Mouse (Mus musculus): ENCODE measurements around the gene Gimap8. TPM values are rescaled to one million over a fixed set of nuclear protein-coding genes. Genes with fewer than 3 reads are reported as not detected.

The Gimap8 gene
- total and polyA plus RNA-seq, 3 experiments, result not detected

DNA sequence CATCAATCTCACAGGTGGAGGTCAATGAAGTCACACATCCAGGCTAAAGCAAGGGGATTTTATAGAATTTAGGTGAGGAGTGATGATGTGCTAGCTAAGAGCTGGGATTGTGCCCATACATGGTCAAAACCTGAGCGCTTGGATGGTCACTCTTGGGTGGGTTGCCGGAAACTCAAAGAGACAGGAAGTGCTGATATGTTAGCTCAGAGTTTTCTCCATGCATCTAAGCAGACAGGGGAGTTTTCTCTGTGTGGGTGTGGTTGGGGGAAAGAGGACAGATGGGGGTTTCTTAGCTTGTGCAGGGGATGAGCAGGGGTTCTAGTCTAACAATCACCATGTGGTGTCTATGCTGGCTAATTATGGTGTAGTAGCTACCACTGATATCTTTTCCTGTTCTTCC, 42.3 kb downstream of the Gimap8 start (continued):
- no peak for TF ChIP-seq USF2 (IDR thresholded peaks at IDR 0.05; ENCODE audit: borderline replicate concordance in 1 of 2, insufficient read depth in 1 of 2, low read depth in 1 of 2, low read length in 2 of 2)
- TF ChIP-seq MYC (IDR thresholded peaks at IDR 0.05; ENCODE audit: low read depth, low read length), result no peak
- TF ChIP-seq GABPA (IDR thresholded peaks at IDR 0.05; ENCODE audit: low read depth, low read length), result no peak
- TF ChIP-seq SIN3A (IDR thresholded peaks at IDR 0.05; ENCODE audit: low read length), result no peak
- TF ChIP-seq ETS1 (IDR thresholded peaks at IDR 0.05; ENCODE audit: low read depth, low read length), result no peak

DNA sequence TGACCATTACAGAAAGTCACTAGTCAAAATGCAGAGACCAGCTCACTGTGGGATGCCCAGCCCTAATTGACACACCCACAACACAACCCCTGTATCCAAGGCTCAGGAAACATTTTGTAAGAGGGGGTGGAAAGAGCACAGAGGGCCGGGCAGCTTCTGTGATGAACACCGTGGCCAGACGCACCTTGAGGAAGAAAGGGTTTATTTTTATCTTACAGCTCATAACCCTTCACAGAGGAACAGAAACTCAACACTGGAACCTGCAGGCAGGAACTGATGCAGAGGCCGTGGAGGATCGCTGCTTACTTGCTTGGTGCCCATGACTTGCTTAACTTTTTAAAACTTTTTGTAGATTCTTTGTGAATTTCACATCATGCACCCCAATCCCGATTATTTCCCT, 45.9 kb downstream of the Gimap8 start:
- Histone ChIP-seq H3K4me3 (ENCODE audit: control insufficient read depth in 1 of 2, insufficient read depth in 1 of 2, low read depth in 2 of 2, low read length in 2 of 2) (no peak overlapping the region), H3K36me3 (ENCODE audit: control insufficient read depth in 1 of 2, insufficient read depth in 2 of 2, low read length in 2 of 2) (no peaks in the 10 kb centered on the region), H3K27ac (ENCODE audit: control insufficient read depth, low read depth, low read length) (no peak overlapping the region), H3K9ac (ENCODE audit: control insufficient read depth, low read depth, low read length, poor library complexity, severe bottlenecking) (no peak overlapping the region), H3K27me3 (ENCODE audit: control insufficient read depth in 1 of 2, insufficient read depth in 2 of 2, low read length in 2 of 2) (peaks cover 0 to 1% of the 10 kb centered on the region in 2 experiments; a peak in 1 of 4 replicates), H3K9me3 (replicated peaks; ENCODE audit: insufficient read depth, low read length) (no peaks in the 10 kb centered on the region), H3K79me2 (ENCODE audit: control insufficient read depth, insufficient read depth, low read length, poor library complexity) (no peaks in the 10 kb centered on the region), H3K4me1 (ENCODE audit: control insufficient read depth in 1 of 2, insufficient read depth in 2 of 2, low read length in 2 of 2) (no peaks in the 10 kb centered on the region)
- TF ChIP-seq HCFC1 (IDR thresholded peaks at IDR 0.05; ENCODE audit: low read depth, low read length) (no peak), EP300 (IDR thresholded peaks at IDR 0.05; ENCODE audit: low read depth in 1 of 2, low read length in 2 of 2) (no peak)
- no peak for DNase-seq (ENCODE audit: low read depth, low spot score)

DNA sequence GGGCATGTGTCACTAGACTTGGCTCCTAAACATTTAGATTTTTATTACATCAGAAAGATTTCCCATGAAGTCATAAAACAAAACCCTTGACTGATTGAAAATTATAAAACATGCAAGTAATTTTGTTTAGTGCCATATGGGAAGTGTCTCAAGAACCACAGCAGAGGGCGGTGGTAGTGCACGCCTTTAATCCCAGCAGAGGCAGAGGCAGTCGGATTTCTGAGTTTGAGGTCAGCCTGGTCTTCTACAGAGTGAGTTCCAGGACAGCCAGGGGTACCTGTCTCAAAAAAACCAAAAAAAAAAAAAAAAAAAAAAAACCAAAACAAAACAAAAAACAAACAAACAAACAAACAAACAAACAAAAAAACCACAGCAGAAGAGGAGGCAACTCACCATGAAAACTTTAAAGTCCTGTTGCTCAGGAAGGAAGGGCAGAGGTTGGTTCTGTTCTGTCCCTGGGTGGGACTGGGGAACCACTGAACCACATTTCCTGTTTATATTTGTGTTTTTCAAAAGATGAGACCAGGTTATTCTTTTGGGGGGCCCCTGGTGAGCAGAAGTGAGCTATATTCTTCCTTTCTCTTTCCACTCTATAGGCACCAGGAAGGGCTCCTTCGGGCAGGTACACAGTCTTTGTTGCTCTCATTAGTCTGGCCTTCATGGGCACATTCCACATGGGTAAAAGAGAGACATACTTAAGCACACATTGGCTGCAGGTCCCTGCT, 50.0 kb downstream of the Gimap8 start:
- no peak overlapping the region for H3K4me3 ChIP-seq (ENCODE audit: control insufficient read depth in 1 of 2, insufficient read depth in 1 of 2, low read depth in 2 of 2, low read length in 2 of 2)
- TF ChIP-seq MYB (IDR thresholded peaks at IDR 0.05; ENCODE audit: low read depth, low read length), result no peak
- no peak for TF ChIP-seq POLR2A (IDR thresholded peaks at IDR 0.05; ENCODE audit: control insufficient read depth in 1 of 2, insufficient read depth in 1 of 2, low read depth in 1 of 2, low read length in 2 of 2, poor library complexity in 1 of 2)
- TF ChIP-seq ETS1 (IDR thresholded peaks at IDR 0.05; ENCODE audit: low read depth, low read length), result no peak
- TF ChIP-seq NELFE (IDR thresholded peaks at IDR 0.05; ENCODE audit: low read depth, low read length), result no peak
- no peak for TF ChIP-seq GABPA (IDR thresholded peaks at IDR 0.05; ENCODE audit: low read depth, low read length)
- TF ChIP-seq UBTF (IDR thresholded peaks at IDR 0.05; ENCODE audit: borderline replicate concordance, insufficient read depth, low read depth, low read length), result no peak
- TF ChIP-seq GATA1 (IDR thresholded peaks at IDR 0.05; ENCODE audit: low read depth, low read length), result no peak
- no peak for TF ChIP-seq TCF12 (IDR thresholded peaks at IDR 0.05; ENCODE audit: low read depth, low read length)
- TF ChIP-seq NRF1 (IDR thresholded peaks at IDR 0.05; ENCODE audit: insufficient read depth, low read depth, low read length, poor library complexity, severe bottlenecking), result no peak
- TF ChIP-seq EP300 (IDR thresholded peaks at IDR 0.05; ENCODE audit: low read depth in 1 of 2, low read length in 2 of 2), result no peak
- H3K9me3 ChIP-seq (replicated peaks; ENCODE audit: insufficient read depth, low read length), result no peaks in the 10 kb centered on the region
- no peaks in the 10 kb centered on the region for H3K79me2 ChIP-seq (ENCODE audit: control insufficient read depth, insufficient read depth, low read length, poor library complexity)
- H3K36me3 ChIP-seq (ENCODE audit: control insufficient read depth in 1 of 2, insufficient read depth in 2 of 2, low read length in 2 of 2), result no peaks in the 10 kb centered on the region
- H3K4me1 ChIP-seq (ENCODE audit: control insufficient read depth in 1 of 2, insufficient read depth in 2 of 2, low read length in 2 of 2), result no peaks in the 10 kb centered on the region
- no peak for DNase-seq (ENCODE audit: low read depth, low spot score)
- no peak overlapping the region for H3K27ac ChIP-seq (ENCODE audit: control insufficient read depth, low read depth, low read length)
- H3K9ac ChIP-seq (ENCODE audit: control insufficient read depth, low read depth, low read length, poor library complexity, severe bottlenecking), result no peak overlapping the region
- no peaks in the 10 kb centered on the region for H3K27me3 ChIP-seq (ENCODE audit: control insufficient read depth in 1 of 2, insufficient read depth in 2 of 2, low read length in 2 of 2)
